Mouse (Mus musculus) liver, embryonic 12.5 days (tissue): ENCODE results near the gene Gm10031. TPM values are rescaled to one million over a fixed set of nuclear protein-coding genes. Genes with fewer than 3 reads are reported as not detected.

Experiments
- ATAC-seq: fragments of 200-750 bp; cut with Nextera tagmentation; 2 replicates; pipeline ENCODE4 v1.8.0; 2017; ENCODE audit warnings: moderate number of reproducible peaks, mild to moderate bottlenecking, moderate library complexity
- H3K27ac ChIP-seq: fragments of 300-500 bp; sonication (generic); 2 replicates; pipeline ENCODE4 v1.5.1; 2016; ENCODE audit warnings: mild to moderate bottlenecking
- H3K27me3 ChIP-seq: fragments of 300-500 bp; sonication (generic); replicated peaks from 2 replicates; pipeline ENCODE4 v1.6.1; 2016; ENCODE audit warnings: mild to moderate bottlenecking, moderate library complexity
- H3K36me3 ChIP-seq: fragments of 300-500 bp; sonication (generic); 2 replicates; pipeline ENCODE4 v1.6.1; 2016; ENCODE audit warnings: mild to moderate bottlenecking, moderate library complexity
- H3K4me1 ChIP-seq: fragments of 300-500 bp; sonication (generic); 2 replicates; pipeline ENCODE4 v1.6.1; 2016
- H3K4me2 ChIP-seq: fragments of 300-500 bp; sonication (generic); 2 replicates; pipeline ENCODE4 v1.6.1; 2016; ENCODE audit warnings: mild to moderate bottlenecking, moderate library complexity
- H3K4me3 ChIP-seq: fragments of 300-500 bp; sonication (generic); 2 replicates; pipeline ENCODE4 v1.5.1; 2016; ENCODE audit warnings: mild to moderate bottlenecking, moderate library complexity
- H3K9ac ChIP-seq: fragments of 300-500 bp; sonication (generic); 2 replicates; pipeline ENCODE4 v1.6.1; 2016; ENCODE audit warnings: mild to moderate bottlenecking, moderate library complexity
- H3K9me3 ChIP-seq: fragments of 300-500 bp; sonication (generic); replicated peaks from 2 replicates; pipeline ENCODE4 v1.6.1; 2016; ENCODE audit warnings: mild to moderate bottlenecking, moderate library complexity
- WGBS: fragments of 180-500 bp; shearing (Covaris S2); methylation state at CpG from one replicate; pipeline ENCODE4 v1.1.7; 2016; ENCODE audit not compliant: insufficient replicate concordance; 5-methylcytosine and 5-hydroxymethylcytosine counted together
- polyA plus RNA-seq: library from polyadenylated mRNA; unstranded; fragments of >200 nt; fragmentation: Nextera tagmentation; extraction: Ambion mirVana; gene quantifications from 2 replicates; pipeline ENCODE4 v1.2.1, GENCODE M21; 2016

The Gm10031 gene
- polyA plus RNA-seq, 1 experiment from 2014 or later = 0.29 TPM

DNA sequence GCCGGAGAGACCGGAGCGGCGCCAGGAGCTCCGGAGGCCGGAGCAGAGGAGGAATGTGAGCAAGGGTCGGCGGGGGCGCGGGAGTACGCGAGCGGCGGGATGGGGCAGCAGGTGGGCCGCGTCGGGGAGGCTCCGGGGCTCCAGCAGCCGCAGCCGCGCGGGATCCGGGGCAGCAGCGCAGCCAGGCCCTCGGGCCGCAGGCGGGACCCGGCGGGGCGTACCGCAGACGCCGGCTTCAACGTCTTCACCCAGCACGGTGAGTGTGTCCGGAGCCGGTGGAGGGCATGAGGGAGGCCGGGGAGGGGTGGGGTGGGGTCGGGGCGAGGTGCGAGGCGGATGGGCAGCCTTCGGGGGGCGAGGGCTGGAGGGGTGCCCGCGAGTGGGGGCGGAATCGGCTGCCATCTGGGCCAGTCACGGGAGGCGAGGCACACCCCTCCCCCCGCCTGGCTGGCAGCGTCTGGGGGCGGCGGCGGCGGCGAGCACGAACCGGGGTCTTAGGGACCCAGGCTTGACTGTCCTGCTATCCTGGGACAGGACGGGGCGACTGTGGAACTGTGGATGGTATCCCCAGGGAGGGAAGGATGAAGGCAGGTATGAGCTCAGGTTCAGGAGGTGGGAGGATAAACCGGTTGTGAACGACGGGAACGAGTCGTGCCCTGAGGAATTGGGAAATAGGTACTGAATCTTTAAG, 35.3 kb downstream of the Gm10031 start:
- Histone ChIP-seq H3K4me1 (peaks cover 34% of the 10 kb centered on the region), H3K4me2 (peak overlapping the region; percentile 92), H3K27ac (peak overlapping the region; percentile 85), H3K36me3 (no peaks in the 10 kb centered on the region), H3K27me3 (no peaks in the 10 kb centered on the region; the same call in 1 of the 2 replicates), H3K9me3 (no peaks in the 10 kb centered on the region), H3K4me3 (peak overlapping the region; percentile 97), H3K9ac (peak overlapping the region; percentile 96)
- peak; percentile 65 for ATAC-seq
- WGBS = under 1% methylated on average over 60 of the region's 66 CpGs

- H3K27ac ChIP-seq = 0 out of 2 replicates have a peak overlapping the region, but pooled peaks have one; percentile 85
- peak overlapping the region; percentile 97 for H3K4me3 ChIP-seq
- 12% methylated on average over 8 of the region's 8 CpGs for WGBS
- H3K27me3 ChIP-seq = no peaks in the 10 kb centered on the region; the same call in 1 of the 2 replicates
- H3K4me1 ChIP-seq = peaks cover 35% of the 10 kb centered on the region
- peak overlapping the region; percentile 96 for H3K9ac ChIP-seq
- ATAC-seq = no peak
- H3K4me2 ChIP-seq = peak overlapping the region; percentile 92
- no peaks in the 10 kb centered on the region for H3K36me3 ChIP-seq
- H3K9me3 ChIP-seq = no peaks in the 10 kb centered on the region
Measured at GRCm38 (mm10) chr1:156559641-156560020, 35.8 kb downstream of the Gm10031 start.

DNA sequence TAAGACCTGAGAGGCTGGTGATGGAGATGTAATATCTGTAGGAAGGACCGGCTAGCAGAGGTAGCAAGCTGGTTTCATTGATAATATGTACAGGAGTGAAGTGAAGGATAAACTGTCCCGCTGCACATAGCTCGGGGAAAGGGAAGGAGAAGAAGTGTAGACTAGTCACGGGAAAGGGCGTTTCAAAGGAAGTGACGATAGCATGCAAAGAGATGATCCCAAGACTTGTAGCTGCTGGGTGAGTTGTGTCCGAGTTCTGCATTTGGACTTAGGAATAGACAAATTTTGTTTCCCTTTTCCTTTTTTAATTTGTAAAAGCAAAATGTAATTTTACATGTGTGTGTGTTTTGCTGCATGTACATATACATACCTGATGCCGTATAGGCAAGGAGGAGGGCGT, 36.7 kb downstream of the Gm10031 start:
- Histone ChIP-seq H3K4me3 (no peak overlapping the region), H3K4me2 (peak overlapping the region; percentile 92)
- 70% methylated on average over 9 of the region's 9 CpGs for WGBS

GRCm38 (mm10) chr1:156565328-156565727, 41.5 kb downstream of the Gm10031 start:
- no peak for ATAC-seq
- WGBS = 76% methylated on average over 2 of the region's 2 CpGs
- peaks cover 6% of the 10 kb centered on the region; the same call in 1 of the 2 replicates for H3K36me3 ChIP-seq

More for the DNA sequence above, 36.7 kb downstream of the Gm10031 start:
- H3K9ac ChIP-seq = no peak overlapping the region
- H3K27me3 ChIP-seq = no peaks in the 10 kb centered on the region
- ATAC-seq = no peak
- peaks cover 35% of the 10 kb centered on the region for H3K4me1 ChIP-seq
- no peak overlapping the region for H3K27ac ChIP-seq
- H3K36me3 ChIP-seq = 0 out of 2 replicates have a peak, but pooled peaks cover 4% of the 10 kb centered on the region
- H3K9me3 ChIP-seq = no peaks in the 10 kb centered on the region

GRCm38 (mm10) chr1:156566132-156566531, 42.3 kb downstream of the Gm10031 start:
- Histone ChIP-seq H3K27ac (no peak overlapping the region), H3K9ac (no peak overlapping the region), H3K4me1 (peaks cover 12% of the 10 kb centered on the region), H3K4me3 (no peak overlapping the region), H3K36me3 (peaks cover 6% of the 10 kb centered on the region; the same call in 1 of the 2 replicates), H3K27me3 (no peaks in the 10 kb centered on the region), H3K4me2 (no peak overlapping the region), H3K9me3 (no peaks in the 10 kb centered on the region)
- no peak for ATAC-seq
- 86% methylated on average over 3 of the region's 3 CpGs for WGBS

More at GRCm38 (mm10) chr1:156565328-156565727, 41.5 kb downstream of the Gm10031 start:
- peaks cover 18% of the 10 kb centered on the region for H3K4me1 ChIP-seq
- H3K9ac ChIP-seq = no peak overlapping the region
- H3K27ac ChIP-seq = no peak overlapping the region
- H3K4me2 ChIP-seq = no peak overlapping the region
- no peaks in the 10 kb centered on the region for H3K9me3 ChIP-seq
- no peak overlapping the region for H3K4me3 ChIP-seq
- H3K27me3 ChIP-seq = no peaks in the 10 kb centered on the region

DNA sequence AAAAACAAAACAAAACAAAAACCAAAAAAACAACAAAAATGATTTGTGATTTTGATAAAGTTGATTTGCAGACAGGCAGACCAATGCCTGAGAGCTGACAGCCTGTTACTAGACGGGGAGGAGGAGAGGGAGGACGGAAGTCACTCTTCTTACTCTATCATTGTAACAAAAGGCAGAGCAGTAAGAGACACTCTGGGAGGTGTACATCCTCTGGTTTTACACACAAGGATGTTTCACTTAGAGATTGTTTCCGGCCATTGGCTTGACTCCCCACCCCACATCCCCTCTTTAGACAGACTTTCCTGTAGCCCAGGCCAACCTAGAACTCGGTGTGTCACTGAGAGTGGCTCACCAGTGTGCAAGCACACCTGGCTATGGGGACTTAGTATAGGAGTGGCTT, 45.8 kb downstream of the Gm10031 start:
- Histone ChIP-seq H3K9ac (no peak overlapping the region), H3K9me3 (no peaks in the 10 kb centered on the region), H3K36me3 (peaks cover 6% of the 10 kb centered on the region; the same call in 1 of the 2 replicates), H3K4me1 (peaks cover 3% of the 10 kb centered on the region; the same call in 1 of the 2 replicates), H3K27me3 (no peaks in the 10 kb centered on the region), H3K4me3 (no peak overlapping the region), H3K4me2 (no peak overlapping the region), H3K27ac (no peak overlapping the region)
- no peak for ATAC-seq
- WGBS = 58% methylated on average over 4 of the region's 4 CpGs

GRCm38 (mm10) chr1:156572952-156573351, 49.1 kb downstream of the Gm10031 start:
- Histone ChIP-seq H3K9me3 (no peaks in the 10 kb centered on the region), H3K27ac (no peak overlapping the region), H3K9ac (no peak overlapping the region), H3K36me3 (no peaks in the 10 kb centered on the region), H3K4me2 (no peak overlapping the region), H3K27me3 (no peaks in the 10 kb centered on the region), H3K4me1 (peaks cover 6% of the 10 kb centered on the region; the same call in 1 of the 2 replicates), H3K4me3 (no peak overlapping the region)
- 86% methylated on average over 4 of the region's 4 CpGs for WGBS
- no peak for ATAC-seq

Other genes starting within 250 kb of the Gm10031 start
- 0.10 and 0.30 TPM in 2 replicates for gene Tdrd5, start 220.3 kb upstream of the Gm10031 start, polyA plus RNA-seq
- not detected in 2 replicates for gene Nphs2, start 213.3 kb upstream of the Gm10031 start, polyA plus RNA-seq
- 762 and 857 TPM in 2 replicates for gene Gm2000, start 158.0 kb upstream of the Gm10031 start, polyA plus RNA-seq
- 0.23 TPM in 1 of 2 replicates, not detected in the other for gene Axdnd1, start 102.9 kb upstream of the Gm10031 start, polyA plus RNA-seq
- 19.5 and 24.3 TPM in 2 replicates for gene Soat1, start 49.7 kb upstream of the Gm10031 start, polyA plus RNA-seq
- 2.4 and 2.5 TPM in 2 replicates for gene Abl2, start 34.8 kb downstream of the Gm10031 start, polyA plus RNA-seq
- gene Tor3a, start 150.3 kb downstream of the Gm10031 start, polyA plus RNA-seq = 2.9 and 3.3 TPM in 2 replicates
- gene Fam20b, start 195.1 kb downstream of the Gm10031 start, polyA plus RNA-seq = 15.5 and 17.1 TPM in 2 replicates